Mouse (Mus musculus) spleen, adult 12 weeks (tissue): ENCODE data around the gene Olfr266.

Source experiments
- DNase-seq: peaks from one replicate; pipeline ENCODE4 v3.0.0; 2022; ENCODE audit warnings: low spot score

The Olfr266 gene

DNA sequence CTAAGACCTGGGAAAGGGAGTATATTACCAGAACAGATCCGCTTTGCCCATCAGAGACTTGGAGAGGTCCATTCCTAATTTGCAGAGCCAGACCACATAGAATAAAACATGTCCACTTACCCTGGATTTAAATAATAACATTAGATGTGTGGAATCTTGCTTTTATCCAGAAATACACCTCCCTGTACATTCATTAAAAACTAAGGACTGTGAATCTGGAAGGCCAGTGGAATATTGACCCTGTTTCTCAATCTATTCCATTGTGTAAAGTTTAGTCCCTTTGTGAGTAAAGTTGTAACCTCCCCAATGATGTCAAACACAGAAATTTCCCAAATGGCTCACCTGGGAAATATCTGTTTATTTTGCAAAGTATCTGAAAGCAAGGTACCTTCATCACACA lies at the start of gene Olfr266:
Gene Olfr266, minus strand, starts transcription at position 101 of the 400 bp plus-strand sequence.
- no peak for DNase-seq

DNA sequence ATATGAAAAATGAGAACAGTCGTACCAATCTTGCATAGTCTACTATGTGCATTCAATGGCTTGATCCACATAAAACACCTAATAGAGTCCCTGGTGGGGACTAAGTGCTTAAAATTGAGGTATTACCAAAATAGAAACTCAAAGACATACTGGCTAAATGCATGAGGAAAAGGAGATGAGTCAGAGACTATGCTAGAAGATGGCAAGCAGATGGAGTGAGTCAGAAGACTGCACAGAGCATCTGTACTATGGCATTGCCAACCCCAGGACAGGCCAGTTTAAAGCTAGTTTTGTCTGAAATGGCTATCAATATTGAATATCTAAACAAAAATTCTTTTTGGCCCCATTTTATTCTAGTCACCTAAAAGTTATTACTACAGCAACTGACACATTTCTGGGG lies 49.5 kb upstream of the Olfr266 start:
- no peak for DNase-seq

DNA sequence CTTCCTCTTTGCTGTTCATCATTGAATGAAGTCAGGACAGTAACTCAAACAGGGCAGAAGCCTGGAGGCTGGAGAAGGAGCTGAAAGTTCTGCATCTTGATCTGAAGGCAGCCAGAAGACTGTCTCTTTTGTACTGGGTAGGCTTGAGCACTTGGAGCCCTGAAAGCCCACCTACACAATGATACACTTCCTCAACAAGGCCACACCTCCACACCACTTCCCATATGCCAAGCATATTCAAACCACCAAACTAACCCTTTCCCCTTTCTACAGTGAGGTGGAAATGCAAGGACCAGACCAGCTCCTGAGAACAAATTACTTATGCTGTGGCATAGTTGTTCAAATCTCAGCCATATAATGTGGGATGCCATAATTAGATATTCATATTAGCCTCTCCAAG lies 46.8 kb upstream of the Olfr266 start:
- no peak for DNase-seq

DNA sequence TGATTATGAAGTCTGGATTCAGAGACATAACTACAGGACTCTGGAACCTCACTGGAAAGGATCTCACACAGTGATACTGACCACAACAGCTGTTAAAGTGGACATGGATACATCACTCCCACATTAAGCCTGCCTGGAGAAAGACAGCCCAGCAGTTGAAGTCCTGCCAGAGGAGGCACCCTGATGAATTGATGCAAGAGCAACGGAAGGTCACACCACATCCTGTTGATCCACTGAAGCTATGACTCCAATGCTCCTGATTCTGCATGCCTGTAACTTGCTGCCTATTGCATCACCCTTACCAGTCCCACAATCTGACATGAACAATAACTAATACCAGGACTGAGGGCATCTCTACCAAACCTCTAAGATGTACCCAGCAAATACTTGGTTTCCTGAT lies 6.0 kb upstream of the Olfr266 start:
- peak; percentile 12 for DNase-seq

DNA sequence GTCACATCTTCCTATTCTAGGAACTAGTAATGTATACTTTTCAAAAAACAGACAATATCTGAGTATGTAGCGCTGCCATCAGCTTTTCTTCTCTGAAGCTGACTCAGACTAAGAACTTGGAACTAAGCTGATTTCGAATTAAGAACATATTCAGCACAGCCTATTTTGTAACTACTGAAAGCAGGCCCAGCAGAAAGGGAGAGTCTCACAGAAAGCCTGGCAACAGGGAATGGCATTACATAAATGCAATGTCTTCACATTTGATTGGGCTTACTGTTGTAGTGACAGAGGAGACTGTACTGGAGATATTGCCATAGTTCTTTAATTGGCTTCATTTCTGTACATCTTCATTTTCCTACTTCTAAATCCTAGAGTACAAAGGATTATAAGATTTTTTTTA lies 8.4 kb downstream of the Olfr266 start:
- no peak for DNase-seq

DNA sequence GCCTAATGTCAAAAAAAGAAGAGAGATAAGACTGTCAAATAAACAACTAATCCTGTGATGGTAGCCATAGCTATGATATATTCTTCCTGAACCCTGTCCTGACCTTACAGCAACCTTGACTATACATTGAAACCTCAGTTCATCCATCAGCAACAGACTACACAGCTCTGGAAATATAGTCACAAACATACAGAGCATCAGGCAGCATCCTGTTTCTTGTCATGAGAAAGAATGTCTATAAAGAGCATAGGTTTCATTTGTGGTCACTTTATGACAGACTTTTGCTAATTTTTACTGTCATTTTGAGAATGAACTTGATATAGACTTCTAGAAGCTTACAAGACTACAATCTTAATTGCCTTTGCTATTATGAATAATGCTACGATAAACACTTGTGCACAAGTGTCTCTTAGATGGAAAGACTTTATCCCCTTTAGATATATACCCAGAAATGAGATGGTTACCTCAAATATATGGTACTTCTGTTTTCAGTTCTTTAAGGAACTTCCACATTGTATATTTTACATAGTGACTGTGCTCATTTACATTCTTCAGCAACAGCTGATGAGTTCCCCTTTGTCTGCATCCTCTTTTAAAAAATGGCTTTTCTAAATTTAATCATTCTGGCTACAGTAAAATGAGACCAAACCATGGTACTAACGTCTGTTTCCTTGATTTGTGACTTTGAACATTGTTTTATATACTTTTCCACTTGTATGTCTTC lies 17.0 kb downstream of the Olfr266 start:
- no peak for DNase-seq

DNA sequence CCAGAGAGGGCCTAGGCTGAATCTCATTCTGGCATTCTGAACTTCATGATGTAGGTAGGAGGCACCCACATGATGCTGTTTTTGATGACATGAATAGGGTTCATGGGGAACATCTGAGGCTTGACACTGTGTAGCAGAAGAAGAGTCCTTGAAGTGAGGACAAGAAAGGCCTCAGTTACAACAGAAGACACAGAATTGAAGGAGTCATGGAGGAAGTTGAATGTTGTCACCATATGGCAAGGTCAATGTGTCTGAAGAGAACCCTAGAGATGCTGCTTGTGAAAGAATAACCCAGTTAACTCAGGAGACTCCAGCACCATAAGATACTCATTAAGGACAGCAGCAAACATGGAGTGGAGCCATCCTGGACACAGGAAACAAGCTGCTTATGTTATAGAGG lies 28.0 kb downstream of the Olfr266 start:
- DNase-seq: no peak

DNA sequence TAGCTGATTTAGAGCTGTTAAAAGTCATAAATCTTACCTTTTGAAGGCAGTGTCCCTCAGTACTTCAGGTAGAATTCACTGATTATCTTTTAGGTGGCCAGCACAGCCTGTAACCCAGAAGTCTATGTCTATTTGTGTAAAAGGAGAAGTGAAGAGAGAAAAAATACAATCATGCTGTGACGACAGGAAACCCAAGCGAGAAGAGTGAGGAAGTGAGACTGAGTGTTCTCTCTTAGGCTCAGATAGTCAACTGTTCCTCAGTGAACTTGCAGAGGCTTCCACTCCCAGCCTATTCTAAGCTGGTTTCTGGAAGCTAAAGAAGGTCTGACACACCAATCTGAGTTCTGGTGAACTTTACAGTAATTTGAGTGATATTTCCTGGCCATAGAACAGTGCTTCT lies 36.2 kb downstream of the Olfr266 start, which contains the start of gene Cd53:
Gene Cd53, minus strand, starts transcription at position 220 of the 400 bp plus-strand sequence.
- DNase-seq: peak; percentile 12

DNA sequence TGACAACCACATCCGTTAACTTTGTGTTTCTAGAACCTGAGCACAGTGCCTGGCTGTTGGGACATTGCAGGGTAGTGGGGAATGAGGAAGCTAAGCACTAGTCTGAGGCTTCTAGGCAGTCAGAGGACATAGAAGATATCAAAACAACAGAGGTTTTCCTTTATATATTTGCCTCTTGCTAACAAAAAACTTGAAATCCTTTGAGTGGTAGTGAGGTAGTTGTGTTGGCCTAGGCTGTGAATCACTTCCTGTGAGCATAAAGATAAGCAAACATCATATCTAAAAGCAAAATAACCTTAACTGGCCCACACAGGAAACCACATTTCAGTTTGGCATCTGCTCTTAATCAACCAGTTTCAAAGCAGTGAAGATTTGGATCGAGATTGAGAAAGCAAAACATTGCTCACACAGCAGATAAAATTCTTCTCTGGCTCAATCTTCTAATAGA lies 37.6 kb downstream of the Olfr266 start:
- DNase-seq: peak; percentile 9

DNA sequence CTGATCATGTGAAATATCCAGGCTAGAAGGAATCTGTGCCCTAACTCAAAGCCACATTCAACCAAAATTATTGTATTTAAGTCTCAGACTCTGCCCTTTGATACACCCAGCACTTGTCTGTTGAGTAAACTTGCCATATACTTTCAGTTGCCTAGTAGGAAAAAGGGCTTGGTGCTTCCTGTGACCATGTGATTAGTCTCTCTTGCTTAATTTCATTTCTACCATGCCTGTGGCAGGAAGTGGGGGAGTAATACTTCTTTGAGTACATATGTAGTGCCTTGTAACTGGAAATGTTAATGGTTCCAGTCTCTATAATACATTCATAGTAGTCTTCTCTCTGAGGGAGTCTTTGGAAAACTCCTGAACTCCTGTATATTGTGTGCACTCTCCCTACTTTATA lies 38.1 kb downstream of the Olfr266 start:
- DNase-seq: no peak

DNA sequence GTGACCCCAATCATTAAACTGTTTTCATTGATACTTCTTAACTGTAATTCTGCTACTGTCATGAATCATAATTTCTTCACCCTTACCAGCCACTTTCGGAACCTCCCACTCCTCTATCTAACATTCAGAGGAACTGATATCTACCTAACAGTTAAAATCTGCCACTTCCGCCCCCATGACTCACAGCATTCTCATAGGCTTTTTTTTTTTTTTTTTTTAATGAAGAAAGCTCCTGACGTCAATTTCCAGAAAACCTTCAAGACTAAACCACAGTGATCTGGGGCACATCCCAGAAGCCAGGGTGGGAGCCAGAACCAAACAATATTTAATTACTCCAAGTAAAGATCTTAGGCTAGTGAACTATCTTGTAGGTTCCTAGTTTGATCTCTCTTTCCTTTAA lies 41.0 kb downstream of the Olfr266 start:
- no peak for DNase-seq

DNA sequence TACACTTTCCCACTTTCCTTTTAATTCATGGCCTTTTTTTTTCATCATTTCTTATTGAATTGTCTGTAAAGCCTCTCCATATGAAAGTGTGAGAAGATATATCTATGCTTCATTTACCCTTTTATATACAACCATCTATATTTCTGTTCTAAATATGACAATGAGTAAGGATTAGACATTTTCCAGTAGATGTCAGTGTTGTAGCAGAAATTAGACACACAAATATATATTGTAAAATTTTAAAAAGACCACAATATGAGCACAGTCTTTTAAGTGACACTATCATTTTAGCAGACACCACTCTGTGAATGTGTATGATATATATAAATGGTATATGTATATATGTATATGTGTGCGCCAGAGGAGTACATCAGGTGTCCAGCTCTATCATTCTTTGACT lies 54.3 kb downstream of the Olfr266 start:
- no peak for DNase-seq
